Mouse (Mus musculus): ENCODE data around the gene Dact3.

GRCm38 (mm10) chr7:16911904-16912303, 36.8 kb downstream of the Dact3 start:
- TF ChIP-seq CTCF (IDR thresholded peaks at IDR 0.05; ENCODE audit: extremely low read depth, insufficient read depth, low read length) (no peak), POLR2A (IDR thresholded peaks at IDR 0.05; ENCODE audit: extremely low read depth, insufficient read depth, low read length) (no peak)
